Mouse (Mus musculus) left cerebral cortex, postnatal 10 days (tissue): Measurements from ENCODE around the gene Lgals7. TPM values are rescaled to one million over a fixed set of nuclear protein-coding genes. Genes with fewer than 3 reads are reported as not detected.

Source experiments
- DNase-seq, 2 experiments: peaks; one replicate each; pipeline ENCODE4 v3.0.0; 2021 to 2022; ENCODE audit warnings: low spot score in 2 of 2, mixed read lengths in 1 of 2; ENCODE audit errors: extremely low spot score in 1 of 2
- intact Hi-C: fragments of 180-260 bp; cut with DNase I; formaldehyde crosslinking; loops from one replicate; pipeline ENCODE4 v1.15.1; 2025
- total RNA-seq, 2 experiments: library from RNA; stranded (reverse); gene quantifications; 2 replicates each; pipeline ENCODE4 v1.2.3; 2021

Gene Lgals7
- total RNA-seq, 2 experiments from 2014 or later, result 1.6 TPM; not detected in 1

DNA sequence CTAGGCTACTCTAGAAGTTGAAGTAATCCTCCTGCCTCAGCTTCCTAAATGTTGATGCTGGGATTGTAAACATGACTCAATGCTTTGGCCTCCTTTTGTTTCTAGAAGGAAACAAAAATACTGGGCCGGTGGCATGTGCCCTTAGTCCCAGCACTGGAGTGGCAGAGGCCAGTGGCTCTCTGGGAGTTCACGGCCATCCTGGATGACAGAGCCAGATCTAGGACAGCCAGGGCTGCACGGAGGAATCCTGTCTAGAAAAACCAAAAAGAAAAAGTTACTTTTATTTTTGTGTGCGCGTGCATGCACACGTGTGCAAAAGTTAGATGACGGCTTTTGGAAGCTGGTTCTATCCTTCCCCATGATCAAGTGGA is 37.3 kb upstream of the Lgals7 start:
- intact Hi-C loops, result loop anchor here (5.0 kb wide), 1 partner anchor 41 kb away; no protein-coding TSS in a partner anchor

GRCm38 (mm10) chr7:28827338-28827737 is 36.3 kb upstream of the Lgals7 start:
- peak; percentile 62 to 78 for DNase-seq
- intact Hi-C loops, result loop anchor here (1.0 to 5.0 kb wide), 2 partner anchors 15 to 40 kb away; no protein-coding TSS in a partner anchor

More for the DNA sequence above, 37.3 kb upstream of the Lgals7 start:
- DNase-seq, result no peak

DNA sequence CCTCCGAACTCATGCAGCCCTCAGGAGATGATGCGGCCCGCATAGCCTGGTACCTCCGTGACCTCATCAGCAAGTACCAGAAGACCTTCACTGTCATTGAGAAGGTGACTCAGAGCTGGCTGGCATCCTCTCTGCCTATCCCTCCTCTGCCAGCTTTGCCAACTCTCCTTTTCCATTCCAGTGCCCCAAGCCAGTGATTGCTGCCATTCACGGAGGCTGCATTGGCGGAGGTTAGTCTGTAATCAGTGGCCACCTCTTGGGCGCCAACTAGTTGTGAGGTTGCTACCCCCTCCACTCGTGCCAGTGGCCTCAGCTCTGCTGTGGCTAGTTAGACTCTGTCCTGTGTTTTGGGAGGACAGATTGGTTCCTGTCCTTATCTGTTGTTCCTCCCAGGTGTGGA is 33.8 kb upstream of the Lgals7 start:
- intact Hi-C loops, result loop anchor here (5.0 kb wide), 1 partner anchor 37 kb away; no protein-coding TSS in a partner anchor
- no peak for DNase-seq

DNA sequence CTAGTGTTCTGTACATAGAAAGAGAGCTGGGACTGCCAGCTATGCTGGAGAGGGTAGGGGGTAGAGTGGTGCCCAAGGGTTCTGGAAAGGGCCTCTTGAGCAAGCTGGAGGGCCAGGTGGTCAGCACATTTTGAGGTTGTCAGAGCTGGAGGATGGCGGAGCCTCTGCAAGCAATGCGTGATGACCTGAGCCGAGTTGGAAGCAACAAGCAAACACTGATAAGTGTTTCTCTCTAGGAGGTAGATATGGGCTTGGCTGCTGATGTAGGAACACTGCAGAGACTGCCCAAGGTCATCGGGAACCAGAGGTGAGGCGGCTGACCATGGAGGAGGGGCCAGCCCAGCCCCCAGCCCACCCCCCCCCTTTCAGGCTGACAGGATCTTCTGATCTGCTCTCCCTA is 32.7 kb upstream of the Lgals7 start:
- intact Hi-C loops, result no loop called here
- no peak for DNase-seq

DNA sequence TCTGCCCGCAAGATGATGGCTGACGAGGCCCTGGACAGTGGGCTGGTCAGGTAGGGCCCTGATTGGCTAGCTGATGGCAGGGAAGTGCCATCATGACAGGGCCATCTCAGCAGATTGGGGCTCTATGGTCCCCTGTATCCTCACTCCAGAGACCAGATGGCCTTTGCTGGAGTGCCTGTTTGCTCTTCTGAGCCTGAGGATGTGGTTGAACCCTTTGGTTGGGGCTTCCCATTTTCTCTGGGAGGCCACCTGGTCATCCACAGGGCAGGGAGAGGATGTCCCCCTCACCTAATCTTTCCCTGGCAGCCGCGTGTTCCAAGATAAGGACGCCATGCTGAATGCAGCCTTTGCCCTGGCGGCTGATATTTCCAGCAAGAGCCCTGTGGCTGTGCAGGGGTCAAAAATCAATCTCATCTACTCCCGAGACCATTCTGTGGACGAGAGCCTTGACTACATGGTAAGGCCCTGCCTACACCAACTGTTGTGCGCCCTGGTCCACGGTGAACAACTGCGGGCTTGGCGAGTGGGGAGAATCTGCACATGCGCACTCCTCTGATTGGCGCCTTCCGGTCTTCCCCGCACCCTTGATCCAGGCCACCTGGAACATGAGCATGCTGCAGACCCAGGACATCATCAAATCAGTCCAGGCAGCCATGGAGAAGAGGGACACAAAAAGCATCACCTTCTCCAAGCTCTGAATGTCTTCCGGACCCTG is 32.1 kb upstream of the Lgals7 start:
- intact Hi-C loops, result no loop called here

GRCm38 (mm10) chr7:28832137-28832536 is 31.5 kb upstream of the Lgals7 start:
- DNase-seq, result no peak
- intact Hi-C loops, result no loop called here

More for the DNA sequence above, 32.1 kb upstream of the Lgals7 start:
- DNase-seq, result no peak

DNA sequence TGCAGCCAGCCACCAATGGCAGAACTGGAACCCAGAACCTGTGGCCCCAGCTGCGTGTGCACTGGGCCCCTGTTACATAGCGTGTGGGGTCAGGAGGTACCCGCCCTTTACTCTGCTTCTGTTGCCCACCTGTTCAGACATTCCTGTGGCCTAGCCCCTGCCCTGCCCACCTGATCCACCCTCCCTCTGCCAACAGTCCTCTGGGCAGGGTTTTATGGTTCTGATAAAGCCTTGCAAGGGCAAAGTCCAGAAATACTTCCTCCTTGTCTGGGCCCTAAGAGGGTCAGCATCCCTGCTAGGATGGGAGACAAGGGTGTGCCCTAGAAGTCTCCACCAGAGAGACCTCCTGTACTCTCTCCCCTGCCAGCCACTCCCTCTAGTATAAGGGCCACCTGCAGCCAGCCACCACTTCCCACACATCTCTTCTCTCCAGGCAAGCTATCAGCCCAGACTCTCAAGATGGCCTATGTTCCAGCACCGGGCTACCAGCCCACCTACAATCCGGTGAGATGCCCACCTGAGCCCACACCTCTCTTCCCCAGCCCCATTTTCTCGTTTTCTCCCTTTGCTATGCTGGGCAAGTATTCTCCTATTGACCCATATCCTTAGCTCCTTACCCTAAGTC is 29.8 kb upstream of the Lgals7 start, which contains the start of gene Lgals4:
Gene Lgals4, plus strand, starts transcription at position 132 of the 625 bp plus-strand sequence.
- intact Hi-C loops, result no loop called here
- DNase-seq, result no peak

- intact Hi-C loops, result no loop called here
- no peak for DNase-seq
Observed at GRCm38 (mm10) chr7:28836936-28837335, 26.7 kb upstream of the Lgals7 start.

DNA sequence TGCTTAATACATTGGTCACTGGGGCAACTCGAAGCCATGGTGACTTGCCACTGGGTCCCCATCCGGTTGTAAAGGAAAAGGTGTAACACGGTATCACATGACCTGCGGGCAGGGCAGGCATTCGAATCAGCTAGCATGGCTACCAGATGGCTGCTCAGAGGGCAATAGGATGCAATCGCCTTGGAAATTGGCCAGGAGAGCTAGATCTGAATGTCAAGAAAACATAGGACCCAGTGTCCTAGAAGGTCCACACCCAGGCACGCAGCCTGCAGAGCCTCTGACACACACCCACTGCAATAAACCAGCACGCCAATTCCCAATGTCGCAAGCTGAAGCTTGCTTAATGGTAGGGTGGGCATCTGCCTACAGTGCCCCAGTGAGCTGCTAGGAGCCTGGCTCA is 25.3 kb upstream of the Lgals7 start:
- DNase-seq, result no peak
- intact Hi-C loops, result no loop called here

- intact Hi-C loops, result no loop called here
- no peak for DNase-seq
Observed at GRCm38 (mm10) chr7:28847273-28847672, 16.4 kb upstream of the Lgals7 start.

DNA sequence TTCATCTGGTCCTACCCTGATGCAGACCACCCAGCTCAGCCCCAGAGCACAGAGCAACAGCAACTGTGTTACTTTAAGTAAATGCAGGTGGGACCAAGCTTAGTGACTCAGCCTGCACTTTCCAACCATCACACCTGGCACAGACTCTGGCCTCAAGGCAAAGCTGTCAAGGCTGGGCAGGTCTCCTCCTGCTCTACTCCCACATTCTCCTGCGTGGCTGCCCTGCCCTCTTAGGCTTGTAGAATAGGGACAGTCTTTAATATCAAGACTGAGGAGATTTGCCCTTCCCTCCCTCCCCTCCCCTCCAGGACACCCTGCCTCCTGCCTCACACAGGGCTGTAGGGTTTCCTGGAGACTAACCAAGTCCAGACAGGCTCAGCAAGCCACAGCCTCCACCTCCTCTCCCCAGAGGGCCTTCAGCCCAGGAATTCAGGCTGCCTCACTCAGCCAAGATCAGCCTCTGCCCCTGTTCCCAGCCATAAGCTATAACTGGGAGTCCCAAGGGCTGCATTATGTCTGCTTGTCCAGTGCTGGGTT is 13.9 kb upstream of the Lgals7 start:
- intact Hi-C loops, result no loop called here
- DNase-seq, result no peak

- intact Hi-C loops, result no loop called here
- no peak for DNase-seq
Observed at GRCm38 (mm10) chr7:28850642-28851041, 13.0 kb upstream of the Lgals7 start.

GRCm38 (mm10) chr7:28859953-28860352 is 3.7 kb upstream of the Lgals7 start:
- no peak for DNase-seq
- intact Hi-C loops, result no loop called here

DNA sequence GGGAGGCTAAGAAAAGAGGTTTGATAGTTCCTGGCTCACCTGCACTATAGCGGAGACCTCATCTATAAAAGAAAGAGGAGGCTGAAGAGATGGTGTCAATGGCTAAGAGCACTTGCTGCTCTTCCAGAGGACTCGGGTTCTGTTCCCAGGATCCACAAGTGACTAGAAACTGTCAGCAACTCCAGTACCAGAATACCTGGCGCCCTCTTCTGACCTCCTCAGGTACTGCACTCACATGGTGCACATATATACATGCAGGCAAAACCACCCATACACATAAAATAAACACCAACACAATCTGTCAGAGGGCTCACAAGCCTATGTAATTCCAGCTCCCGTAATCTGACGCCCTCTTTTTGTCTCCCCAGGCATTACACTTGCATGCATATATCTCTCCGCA is 2.8 kb upstream of the Lgals7 start:
- intact Hi-C loops, result no loop called here

DNA sequence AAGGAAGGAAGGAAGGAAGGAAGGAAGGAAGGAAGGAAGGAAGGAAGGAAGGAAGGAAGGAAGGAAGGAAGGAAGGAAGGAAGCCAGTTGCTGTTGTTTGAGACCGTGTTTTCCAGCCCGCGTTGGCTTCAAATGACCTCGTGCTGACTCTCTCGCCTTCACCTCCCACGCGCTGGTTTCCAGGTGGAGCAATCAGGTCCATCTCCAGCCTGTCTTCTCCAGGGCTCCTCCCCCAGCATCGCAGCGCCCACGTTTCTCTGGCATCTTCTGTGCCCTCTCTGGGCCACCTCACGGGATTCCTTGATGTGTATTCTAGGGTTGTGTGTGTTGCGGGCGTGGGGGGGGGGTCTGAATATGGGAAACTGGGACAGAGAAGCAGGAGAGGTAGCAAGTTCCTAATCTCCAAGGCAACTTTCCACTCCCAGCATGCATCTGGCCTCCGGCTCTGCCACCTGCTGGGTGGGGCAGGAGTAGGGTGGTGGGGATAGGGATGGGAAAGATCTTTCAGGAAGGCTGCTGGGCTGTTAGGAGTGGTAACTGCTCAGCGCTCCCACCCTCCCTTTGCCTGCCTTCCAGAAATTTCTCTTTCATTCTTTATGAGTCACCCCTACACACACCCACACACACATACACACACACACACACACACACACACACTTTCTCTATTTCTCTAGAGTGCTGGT is 695 bp upstream of the Lgals7 start:
- peak; percentile 39 to 68 for DNase-seq
- intact Hi-C loops, result no loop called here

More for the DNA sequence above, 2.8 kb upstream of the Lgals7 start:
- DNase-seq, result no peak

DNA sequence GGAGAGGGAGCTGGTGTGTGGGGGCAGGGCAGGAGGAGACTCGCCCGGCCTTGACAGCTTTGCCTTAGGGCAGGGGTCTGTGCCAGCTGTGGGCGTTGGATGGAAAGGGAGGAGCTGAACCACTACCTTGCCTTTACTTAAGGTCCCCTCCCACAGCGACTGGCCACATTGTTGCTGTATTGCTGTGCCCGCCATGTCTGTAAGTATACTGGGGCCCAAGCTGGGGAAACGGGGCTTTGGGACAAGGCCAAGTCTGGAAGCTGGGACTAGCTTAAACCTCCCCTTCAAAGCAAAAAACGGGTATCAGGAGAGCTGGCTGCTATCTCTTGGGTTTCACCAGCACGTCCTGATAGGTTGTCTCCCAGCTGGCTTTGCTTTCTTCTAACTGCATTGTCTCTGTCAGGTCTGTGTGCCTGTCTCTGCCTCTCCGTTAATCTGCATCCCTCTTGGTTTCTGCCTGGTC is 666 bp downstream of the Lgals7 start:
- intact Hi-C loops, result no loop called here
- no peak for DNase-seq

DNA sequence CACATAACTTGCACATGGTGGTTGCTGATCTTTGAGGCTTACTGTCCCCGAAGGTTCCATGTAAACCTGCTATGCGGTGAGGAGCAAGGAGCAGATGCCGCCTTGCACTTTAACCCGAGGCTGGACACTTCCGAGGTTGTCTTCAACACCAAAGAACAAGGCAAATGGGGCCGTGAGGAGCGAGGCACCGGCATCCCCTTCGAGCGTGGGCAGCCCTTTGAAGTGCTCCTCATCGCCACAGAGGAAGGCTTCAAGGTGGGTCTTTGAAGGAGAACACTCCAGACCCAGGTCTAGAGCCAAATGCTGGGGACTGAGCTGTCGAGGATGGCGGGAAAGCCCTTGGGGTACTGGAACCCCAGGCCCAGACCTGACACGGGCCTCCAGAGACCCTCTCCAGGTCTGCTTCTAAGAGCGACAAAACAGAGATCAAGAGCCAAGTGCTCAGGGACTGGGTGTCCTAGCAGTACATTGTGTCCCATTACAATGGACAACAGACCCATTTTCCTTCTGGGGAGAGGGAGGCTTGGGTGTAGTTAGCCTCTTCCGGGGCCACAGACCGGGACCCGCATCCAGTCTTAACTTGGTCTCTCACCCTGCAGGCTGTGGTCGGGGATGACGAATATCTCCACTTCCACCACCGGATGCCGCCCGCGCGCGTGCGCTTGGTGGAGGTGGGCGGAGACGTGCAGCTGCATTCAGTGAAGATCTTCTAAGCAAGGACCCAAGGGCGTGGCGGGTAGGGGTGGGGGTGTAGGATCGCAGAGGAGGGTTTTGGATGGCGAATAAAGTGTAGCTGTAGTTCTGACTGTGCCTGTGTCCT is 2.0 kb downstream of the Lgals7 start:
- intact Hi-C loops, result loop anchor here (5.0 kb wide), 2 partner anchors 38 to 68 kb away; partner anchors contain the start of gene Ech1
- peak; percentile 47 to 91 for DNase-seq

GRCm38 (mm10) chr7:28866769-28867507 is 3.3 kb downstream of the Lgals7 start:
- no peak for DNase-seq
- intact Hi-C loops, result loop anchor here (5.0 kb wide), 2 partner anchors 40 to 70 kb away; partner anchors contain the start of gene Ech1
